9 mouse cellular contexts compared by ENCODE assay signal in the genomic region with DNA sequence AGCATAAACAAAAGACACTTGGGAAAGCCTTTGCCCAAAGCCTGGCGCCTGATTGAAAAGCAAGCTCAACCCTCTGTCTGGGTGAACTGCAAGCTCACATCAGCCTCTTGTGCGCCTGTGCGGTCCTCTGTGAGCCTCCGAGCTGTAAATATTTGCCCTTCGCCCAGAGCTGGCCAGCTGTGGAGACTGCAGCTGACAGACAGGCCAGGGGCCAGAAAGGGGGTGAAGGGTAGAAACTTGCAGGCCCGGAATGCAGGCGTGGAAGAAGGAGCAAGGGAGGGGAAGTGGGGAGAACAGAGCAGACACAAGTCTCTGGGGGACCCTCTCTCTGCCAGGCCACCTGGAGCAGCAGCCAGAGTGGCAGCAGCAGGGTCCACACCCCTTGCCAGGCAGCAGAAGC. TPM values are rescaled to one million over a fixed set of nuclear protein-coding genes. Genes with fewer than 3 reads are reported as not detected.
A peak's percentile ranks its signal among the peaks of the same experiment; 100 is the strongest.
DNase-seq lines count a peak whose midpoint lies in the region; ATAC-seq and TF ChIP-seq lines count a peak whose summit lies in the region.
"Had no signal": no experiment of that assay in that cellular context is flagged by ENCODE, and none has a peak within 500 bp of the region (broad histone marks: within the 10 kb centered on the region; RNA-seq: fewer than 3 reads in every experiment).

No protein-coding gene starts in this region.

- peaks cover 2% of the 10 kb centered on the region; the same call in 1 of the 2 replicates for H3K4me1 ChIP-seq in cortical plate, adult 2 months (ENCODE audit: control insufficient read depth, insufficient read depth, low read length)
- peaks cover 8% of the 10 kb centered on the region; the same call in 1 of the 2 replicates for H3K4me1 ChIP-seq in forebrain, postnatal 0 days (ENCODE audit: insufficient read depth)
- H3K4me1 ChIP-seq in hindbrain, embryonic 11.5 days (replicated peaks; ENCODE audit: control insufficient read depth, insufficient read depth, low read length) = peaks cover 2% of the 10 kb centered on the region; the same call in 1 of the 2 replicates
- peaks cover 55% of the 10 kb centered on the region for H3K4me1 ChIP-seq in limb, embryonic 13.5 days
- H3K4me1 ChIP-seq in midbrain, embryonic 14.5 days (ENCODE audit: control insufficient read depth, insufficient read depth, low read length) = peaks cover 17% of the 10 kb centered on the region

- H3K9ac ChIP-seq in forebrain, postnatal 0 days = no peak overlapping the region
- no peak overlapping the region for H3K9ac ChIP-seq in hindbrain, embryonic 11.5 days (ENCODE audit: low read depth, low read length)
- peak overlapping the region; percentile 60 for H3K9ac ChIP-seq in limb, embryonic 13.5 days
- no peak overlapping the region for H3K9ac ChIP-seq in midbrain, embryonic 14.5 days (replicated peaks; ENCODE audit: low read length)

- no peak for TF ChIP-seq POLR2A in cortical plate, adult 2 months (IDR thresholded peaks at IDR 0.05; ENCODE audit: extremely low read depth, insufficient read depth, low read length)

- DNase-seq in forebrain, postnatal 0 days = no peak
- DNase-seq in hindbrain, embryonic 11.5 days (ENCODE audit: low spot score) = peak; percentile 71
- DNase-seq in midbrain, embryonic 14.5 days = peak; percentile 55
- DNase-seq in thymus, postnatal 25 days = no peak
- no peak for DNase-seq in B cell, adult 2 months
- DNase-seq in frontal cortex, postnatal 14 days (ENCODE audit: low spot score in 2 of 2) = no peak

- peak overlapping the region; percentile 66 for H3K4me3 ChIP-seq in cortical plate, adult 2 months (ENCODE audit: insufficient read depth, low read length)
- H3K4me3 ChIP-seq in forebrain, postnatal 0 days (ENCODE audit: low read depth, low read length) = no peak overlapping the region
- 0 out of 2 replicates have a peak overlapping the region, but pooled peaks have one; percentile 1 for H3K4me3 ChIP-seq in hindbrain, embryonic 11.5 days (ENCODE audit: low read depth, low read length)
- H3K4me3 ChIP-seq in limb, embryonic 13.5 days = peak overlapping the region; percentile 44
- H3K4me3 ChIP-seq in midbrain, embryonic 14.5 days (replicated peaks; ENCODE audit: low read depth, low read length) = no peak overlapping the region
- H3K4me3 ChIP-seq: megakaryocyte, embryonic 14.5 days had no signal

- no peak; the same call in 1 of the 2 replicates for ATAC-seq in forebrain, postnatal 0 days
- ATAC-seq in hindbrain, embryonic 11.5 days (ENCODE audit: low FRiP score) = no peak
- peak; percentile 16; the same call in 1 of the 2 replicates for ATAC-seq in limb, embryonic 13.5 days (ENCODE audit: low FRiP score, low read depth)
- ATAC-seq in midbrain, embryonic 14.5 days (ENCODE audit: low FRiP score, low TSS enrichment) = no peak

- no peaks in the 10 kb centered on the region for H3K9me3 ChIP-seq in forebrain, postnatal 0 days (ENCODE audit: low read length)
- no peaks in the 10 kb centered on the region for H3K9me3 ChIP-seq in hindbrain, embryonic 11.5 days (ENCODE audit: control insufficient read depth, low read length)
- no peaks in the 10 kb centered on the region for H3K9me3 ChIP-seq in limb, embryonic 13.5 days
- no peaks in the 10 kb centered on the region for H3K9me3 ChIP-seq in midbrain, embryonic 14.5 days (ENCODE audit: control insufficient read depth, low read length)

- TF ChIP-seq CTCF in cortical plate, adult 2 months (IDR thresholded peaks at IDR 0.05; ENCODE audit: extremely low read depth, insufficient read depth, low read length) = no peak
- no peak for TF ChIP-seq CTCF in forebrain, postnatal 0 days (IDR thresholded peaks at IDR 0.05; ENCODE audit: low read depth)

- no peaks in the 10 kb centered on the region for H3K36me3 ChIP-seq in forebrain, postnatal 0 days (ENCODE audit: insufficient read depth)
- H3K36me3 ChIP-seq in hindbrain, embryonic 11.5 days (ENCODE audit: control insufficient read depth, insufficient read depth, low read length) = no peaks in the 10 kb centered on the region
- H3K36me3 ChIP-seq in limb, embryonic 13.5 days = peaks cover 8% of the 10 kb centered on the region; the same call in 1 of the 2 replicates
- no peaks in the 10 kb centered on the region for H3K36me3 ChIP-seq in midbrain, embryonic 14.5 days (ENCODE audit: control insufficient read depth, insufficient read depth, low read length)

- H3K27ac ChIP-seq in cortical plate, adult 2 months (ENCODE audit: insufficient read depth, low read length) = 0 out of 2 replicates have a peak overlapping the region, but pooled peaks have one; percentile 42
- no peak overlapping the region for H3K27ac ChIP-seq in forebrain, postnatal 0 days (ENCODE audit: low read depth, low read length)
- H3K27ac ChIP-seq in hindbrain, embryonic 11.5 days (ENCODE audit: low read depth, low read length) = no peak overlapping the region
- H3K27ac ChIP-seq in limb, embryonic 13.5 days = peak overlapping the region; percentile 77
- H3K27ac ChIP-seq in midbrain, embryonic 14.5 days (replicated peaks; ENCODE audit: low read depth, low read length) = no peak overlapping the region

- no peaks in the 10 kb centered on the region for H3K27me3 ChIP-seq in forebrain, postnatal 0 days (ENCODE audit: insufficient read depth, low read length)
- H3K27me3 ChIP-seq in hindbrain, embryonic 11.5 days (ENCODE audit: control insufficient read depth, insufficient read depth, low read length) = no peaks in the 10 kb centered on the region; the same call in 1 of the 2 replicates
- H3K27me3 ChIP-seq in limb, embryonic 13.5 days = no peaks in the 10 kb centered on the region; the same call in 1 of the 2 replicates
- peaks cover 16% of the 10 kb centered on the region for H3K27me3 ChIP-seq in midbrain, embryonic 14.5 days (ENCODE audit: control insufficient read depth, insufficient read depth, low read length)

- peak overlapping the region; percentile 32 for H3K4me2 ChIP-seq in forebrain, postnatal 0 days (ENCODE audit: low read depth)
- peak overlapping the region; percentile 29 for H3K4me2 ChIP-seq in hindbrain, embryonic 11.5 days (replicated peaks; ENCODE audit: low read depth, low read length)
- peak overlapping the region; percentile 84 for H3K4me2 ChIP-seq in limb, embryonic 13.5 days (replicated peaks)
- H3K4me2 ChIP-seq in midbrain, embryonic 14.5 days (ENCODE audit: low read length) = peak overlapping the region; percentile 44

- WGBS in forebrain, postnatal 0 days = 11% methylated on average over 7 of the region's 7 CpGs
- WGBS in hindbrain, embryonic 11.5 days = 2% methylated on average over 7 of the region's 7 CpGs
- WGBS in limb, embryonic 13.5 days = 2% methylated on average over 7 of the region's 7 CpGs
- 4% methylated on average over 7 of the region's 7 CpGs for WGBS in midbrain, embryonic 14.5 days

RNA-seq across cellular contexts. Expression of a gene that starts 3.0 kb away (rescaled TPM):
- polyA plus RNA-seq in cortical plate, adult 2 months (2012; rRNA removed) = 32.2 and 32.3 TPM in 2 replicates
- total RNA-seq in forebrain, postnatal 0 days (2014; rRNA removed) = 29.1 and 29.6 TPM in 2 replicates
- polyA plus RNA-seq in forebrain, postnatal 0 days (2015; fragmentation: Nextera tagmentation; extraction: Ambion mirVana) = 8.3 and 10.7 TPM in 2 replicates
- polyA plus RNA-seq in hindbrain, embryonic 11.5 days (2014; fragmentation: Nextera tagmentation; extraction: Ambion mirVana) = 20.5 and 23.9 TPM in 2 replicates
- 12.8 and 12.9 TPM in 2 replicates for polyA plus RNA-seq in limb, embryonic 13.5 days (2015; fragmentation: Nextera tagmentation; extraction: Ambion mirVana)
- 14.5 and 20.6 TPM in 2 replicates for polyA plus RNA-seq in midbrain, embryonic 14.5 days (2014; fragmentation: Nextera tagmentation; extraction: Ambion mirVana)

Comparison
In these comparisons a context has a peak if more than half of its experiments do, and no peak if none do; other contexts are left out.
1. H3K27ac ChIP-seq: peak in cortical plate, adult 2 months (single experiment) and limb, embryonic 13.5 days (single experiment); none in forebrain, postnatal 0 days (single experiment), hindbrain, embryonic 11.5 days (single experiment) and midbrain, embryonic 14.5 days (single experiment).
2. H3K4me3 ChIP-seq: peak in cortical plate, adult 2 months (single experiment), hindbrain, embryonic 11.5 days (single experiment) and limb, embryonic 13.5 days (single experiment); none in forebrain, postnatal 0 days (single experiment) and midbrain, embryonic 14.5 days (single experiment).
3. DNase-seq: peak in hindbrain, embryonic 11.5 days (single experiment) and midbrain, embryonic 14.5 days (single experiment); none in forebrain, postnatal 0 days (single experiment), thymus, postnatal 25 days (single experiment), B cell, adult 2 months (0 of 2) and frontal cortex, postnatal 14 days (0 of 2).
4. H3K4me2 ChIP-seq: peak in every context shown above with its lines; median percentile 84 in limb, embryonic 13.5 days; 44 in midbrain, embryonic 14.5 days; 32 in forebrain, postnatal 0 days; 29 in hindbrain, embryonic 11.5 days.